Mouse (Mus musculus) kidney, embryonic 16.5 days (tissue): ENCODE results near the gene Mms22l. TPM values are rescaled to one million over a fixed set of nuclear protein-coding genes. Genes with fewer than 3 reads are reported as not detected.
A peak's percentile ranks its signal among the peaks of the same experiment; 100 is the strongest.
"Not testable (repeated sequence)": the region's sequence is repeated elsewhere in the genome, so short reads cannot be mapped to it uniquely, and the experiment has no call there.

ENCODE experiments used
- ATAC-seq: fragments of 200-750 bp; cut with Nextera tagmentation; 2 replicates; pipeline ENCODE4 v1.8.0; 2017; ENCODE audit warnings: moderate TSS enrichment; ENCODE audit not compliant: low FRiP score, low TSS enrichment
- H3K27ac ChIP-seq: fragments of 300-500 bp; sonication (generic); 2 replicates; pipeline ENCODE4 v1.5.1; 2014; ENCODE audit warnings: low read length
- H3K27me3 ChIP-seq: fragments of 300-500 bp; sonication (generic); 2 replicates; pipeline ENCODE4 v1.6.1; 2014; ENCODE audit warnings: low read length, control low read depth, mixed read lengths; ENCODE audit not compliant: insufficient read depth
- H3K36me3 ChIP-seq: fragments of 300-500 bp; sonication (generic); 2 replicates; pipeline ENCODE4 v1.6.1; 2014; ENCODE audit warnings: low read length, control low read depth, mixed read lengths; ENCODE audit not compliant: insufficient read depth
- H3K4me1 ChIP-seq: fragments of 300-500 bp; sonication (generic); 2 replicates; pipeline ENCODE4 v1.6.1; 2014; ENCODE audit warnings: low read length, control low read depth, mixed read lengths; ENCODE audit not compliant: insufficient read depth
- H3K4me2 ChIP-seq: fragments of 300-500 bp; sonication (generic); replicated peaks from 2 replicates; pipeline ENCODE4 v1.6.1; 2014; ENCODE audit warnings: low read depth, low read length
- H3K4me3 ChIP-seq: fragments of 300-500 bp; sonication (generic); 2 replicates; pipeline ENCODE4 v1.5.1; 2014; ENCODE audit warnings: mild to moderate bottlenecking, low read length
- H3K9ac ChIP-seq: fragments of 300-500 bp; sonication (generic); replicated peaks from 2 replicates; pipeline ENCODE4 v1.6.1; 2014; ENCODE audit warnings: low read length
- H3K9me3 ChIP-seq: fragments of 300-500 bp; sonication (generic); 2 replicates; pipeline ENCODE4 v1.6.1; 2016; ENCODE audit warnings: low read length, control low read depth
- WGBS: fragments of 180-500 bp; shearing (Covaris S2); extraction: QIAGEN DNeasy Blood & Tissue Kit; methylation state at CpG from one replicate; pipeline ENCODE4 v1.1.7; 2014; 5-methylcytosine and 5-hydroxymethylcytosine counted together
- polyA plus RNA-seq: library from polyadenylated mRNA; unstranded; fragments of >200 nt; fragmentation: Nextera tagmentation; extraction: Ambion mirVana; gene quantifications from 2 replicates; pipeline ENCODE4 v1.2.1, GENCODE M21; 2015

The Mms22l gene
- polyA plus RNA-seq: 25.6 and 25.9 TPM in 2 replicates

GRCm38 (mm10) chr4:24496116-24496952 is at the start of gene Mms22l:
Gene Mms22l, plus strand, starts transcription at chr4:24496451.
- H3K27me3 ChIP-seq: no peaks in the 10 kb centered on the region
- 0 out of 2 replicates have a peak, but pooled peaks cover 2% of the 10 kb centered on the region for H3K9me3 ChIP-seq
- peaks cover 8% of the 10 kb centered on the region; the same call in 1 of the 2 replicates for H3K4me1 ChIP-seq
- H3K36me3 ChIP-seq: 0 out of 2 replicates have a peak, but pooled peaks cover 3% of the 10 kb centered on the region
- H3K4me2 ChIP-seq: peak within 1 kb of the TSS; percentile 59
- H3K9ac ChIP-seq: peak within 1 kb of the TSS; percentile 94
- peak within 1 kb of the TSS; percentile 90 for H3K4me3 ChIP-seq
- peak; percentile 99 for ATAC-seq
- WGBS: 0% methylated on average over 81 of the region's 83 CpGs
- peak within 1 kb of the TSS; percentile 98 for H3K27ac ChIP-seq

- not testable (repeated sequence) for H3K4me3 ChIP-seq, ATAC-seq, H3K27me3 ChIP-seq, H3K27ac ChIP-seq, H3K4me1 ChIP-seq, H3K4me2 ChIP-seq, H3K9ac ChIP-seq, H3K36me3 ChIP-seq, H3K9me3 ChIP-seq
- WGBS: 95% methylated on average over 4 of the region's 4 CpGs
Measured at GRCm38 (mm10) chr4:24484046-24484445, 12.2 kb upstream of the Mms22l start.

- WGBS: 0% methylated on average over 7 of the region's 7 CpGs
- Histone ChIP-seq H3K27ac (peak overlapping the region; percentile 98), H3K27me3 (no peaks in the 10 kb centered on the region), H3K9me3 (no peaks in the 10 kb centered on the region), H3K4me2 (peak overlapping the region; percentile 59), H3K36me3 (0 out of 2 replicates have a peak, but pooled peaks cover 7% of the 10 kb centered on the region), H3K4me3 (peak overlapping the region; percentile 90), H3K4me1 (peaks cover 8% of the 10 kb centered on the region; the same call in 1 of the 2 replicates), H3K9ac (peak overlapping the region; percentile 94)
- no peak for ATAC-seq
Measured at GRCm38 (mm10) chr4:24496953-24497319, 685 bp downstream of the Mms22l start.

- Histone ChIP-seq H3K9me3 (no peaks in the 10 kb centered on the region), H3K4me3 (no peak overlapping the region), H3K27me3 (no peaks in the 10 kb centered on the region), H3K4me2 (no peak overlapping the region), H3K36me3 (peaks cover 14% of the 10 kb centered on the region; the same call in 1 of the 2 replicates), H3K4me1 (no peaks in the 10 kb centered on the region), H3K27ac (no peak overlapping the region), H3K9ac (no peak overlapping the region)
- 92% methylated on average over 3 of the region's 3 CpGs for WGBS
- ATAC-seq: no peak
Measured at GRCm38 (mm10) chr4:24509195-24509594, 12.9 kb downstream of the Mms22l start.

- Histone ChIP-seq H3K4me2 (no peak overlapping the region), H3K27me3 (no peaks in the 10 kb centered on the region), H3K9me3 (no peaks in the 10 kb centered on the region), H3K4me1 (no peaks in the 10 kb centered on the region), H3K36me3 (peaks cover 14% of the 10 kb centered on the region; the same call in 1 of the 2 replicates), H3K27ac (no peak overlapping the region), H3K9ac (no peak overlapping the region), H3K4me3 (no peak overlapping the region)
- ATAC-seq: no peak
- WGBS: 87% methylated on average over 4 of the region's 4 CpGs
Measured at GRCm38 (mm10) chr4:24536989-24537388, 40.7 kb downstream of the Mms22l start.

GRCm38 (mm10) chr4:24543421-24543820 is 47.2 kb downstream of the Mms22l start:
- no peak for ATAC-seq
- no peaks in the 10 kb centered on the region for H3K36me3 ChIP-seq
- H3K27me3 ChIP-seq: no peaks in the 10 kb centered on the region
- H3K4me3 ChIP-seq: no peak overlapping the region
- no peak overlapping the region for H3K27ac ChIP-seq
- H3K9ac ChIP-seq: no peak overlapping the region
- no peak overlapping the region for H3K4me2 ChIP-seq
- H3K4me1 ChIP-seq: no peaks in the 10 kb centered on the region
- H3K9me3 ChIP-seq: no peaks in the 10 kb centered on the region
- 66% methylated on average over 3 of the region's 3 CpGs for WGBS

- H3K9ac ChIP-seq: no peak overlapping the region
- no peak overlapping the region for H3K4me2 ChIP-seq
- H3K4me1 ChIP-seq: no peaks in the 10 kb centered on the region
- H3K27me3 ChIP-seq: no peaks in the 10 kb centered on the region
- 41% methylated on average over 5 of the region's 5 CpGs for WGBS
- no peak overlapping the region for H3K27ac ChIP-seq
- peak; percentile 80; the same call in 1 of the 2 replicates for ATAC-seq
- H3K4me3 ChIP-seq: no peak overlapping the region
- no peaks in the 10 kb centered on the region for H3K36me3 ChIP-seq
- no peaks in the 10 kb centered on the region for H3K9me3 ChIP-seq
Measured at GRCm38 (mm10) chr4:24544677-24545151, 48.5 kb downstream of the Mms22l start.

GRCm38 (mm10) chr4:24556116-24556820 is 60.0 kb downstream of the Mms22l start:
- Histone ChIP-seq H3K27ac (no peak overlapping the region), H3K4me3 (no peak overlapping the region), H3K27me3 (no peaks in the 10 kb centered on the region), H3K9ac (no peak overlapping the region), H3K9me3 (no peaks in the 10 kb centered on the region), H3K4me1 (no peaks in the 10 kb centered on the region), H3K4me2 (no peak overlapping the region), H3K36me3 (0 out of 2 replicates have a peak, but pooled peaks cover 5% of the 10 kb centered on the region)
- no peak for ATAC-seq
- 47% methylated on average over 6 of the region's 6 CpGs for WGBS

- Histone ChIP-seq H3K36me3 (no peaks in the 10 kb centered on the region), H3K9ac (no peak overlapping the region), H3K27me3 (no peaks in the 10 kb centered on the region), H3K27ac (no peak overlapping the region), H3K9me3 (no peaks in the 10 kb centered on the region), H3K4me3 (no peak overlapping the region), H3K4me2 (no peak overlapping the region), H3K4me1 (no peaks in the 10 kb centered on the region)
- 85% methylated on average over 4 of the region's 4 CpGs for WGBS
- ATAC-seq: no peak
Measured at GRCm38 (mm10) chr4:24557149-24557548, 60.9 kb downstream of the Mms22l start.
